Mouse (Mus musculus) C2C12 (cell line): ENCODE results near the gene Gm49510.

Experiments used
- CEBPB ChIP-seq: IDR thresholded peaks from one replicate; pipeline ENCODE4 v1.6.1; 2011; ENCODE audit warnings: low read depth, mild to moderate bottlenecking, control low read depth, moderate library complexity
- CTCF ChIP-seq: IDR thresholded peaks from one replicate; pipeline ENCODE4 v1.5.1; 2011; ENCODE audit not compliant: control insufficient read depth, insufficient read depth, insufficient read length
- MAX ChIP-seq: IDR thresholded peaks from one replicate; pipeline ENCODE4 v1.6.1; 2011; ENCODE audit warnings: mild to moderate bottlenecking, control low read depth
- MYOD1 ChIP-seq: IDR thresholded peaks from one replicate; pipeline ENCODE4 v1.6.1; 2011; ENCODE audit warnings: low read depth; ENCODE audit not compliant: control insufficient read depth, insufficient read length
- MYOG ChIP-seq: IDR thresholded peaks from one replicate; pipeline ENCODE4 v1.6.1; 2011; ENCODE audit not compliant: control insufficient read depth, insufficient read length; ENCODE audit errors: extremely low read depth
- USF1 ChIP-seq: IDR thresholded peaks from one replicate; pipeline ENCODE4 v1.6.1; 2011; ENCODE audit warnings: low read depth, mild to moderate bottlenecking, control low read depth, moderate library complexity

- TF ChIP-seq CTCF (no peak), USF1 (no peak), MYOD1 (no peak), MYOG (no peak), MAX (peak; percentile 41), CEBPB (no peak)
Measured at GRCm38 (mm10) chr15:78868826-78869233, 30.6 kb upstream of the Gm49510 start.
